Mouse (Mus musculus) heart, embryonic 12.5 days (tissue): ENCODE results near the gene Chmp5. TPM values are rescaled to one million over a fixed set of nuclear protein-coding genes. Genes with fewer than 3 reads are reported as not detected.

Experiments used
- ATAC-seq: fragments of 200-750 bp; cut with Nextera tagmentation; 2 replicates; pipeline ENCODE4 v1.8.0; 2017; ENCODE audit warnings: moderate TSS enrichment, moderate library complexity; ENCODE audit not compliant: insufficient number of reproducible peaks, low FRiP score
- H3K27ac ChIP-seq: fragments of 300-500 bp; sonication (generic); 2 replicates; pipeline ENCODE4 v1.5.1; 2016; ENCODE audit warnings: mild to moderate bottlenecking, moderate library complexity; ENCODE audit not compliant: poor library complexity, severe bottlenecking
- H3K27me3 ChIP-seq: fragments of 300-500 bp; sonication (generic); replicated peaks from 2 replicates; pipeline ENCODE4 v1.6.1; 2016; ENCODE audit warnings: mild to moderate bottlenecking, moderate library complexity
- H3K36me3 ChIP-seq: fragments of 300-500 bp; sonication (generic); 2 replicates; pipeline ENCODE4 v1.6.1; 2016; ENCODE audit warnings: mild to moderate bottlenecking, moderate library complexity
- H3K4me1 ChIP-seq: fragments of 300-500 bp; sonication (generic); replicated peaks from 2 replicates; pipeline ENCODE4 v1.6.1; 2016; ENCODE audit warnings: mild to moderate bottlenecking
- H3K4me2 ChIP-seq: fragments of 300-500 bp; sonication (generic); 2 replicates; pipeline ENCODE4 v1.6.1; 2016; ENCODE audit warnings: mild to moderate bottlenecking, moderate library complexity
- H3K4me3 ChIP-seq: fragments of 300-500 bp; sonication (generic); 2 replicates; pipeline ENCODE4 v1.5.1; 2016; ENCODE audit warnings: mild to moderate bottlenecking
- H3K9ac ChIP-seq: fragments of 300-500 bp; sonication (generic); 2 replicates; pipeline ENCODE4 v1.6.1; 2016; ENCODE audit warnings: mild to moderate bottlenecking, moderate library complexity
- H3K9me3 ChIP-seq: fragments of 300-500 bp; sonication (generic); replicated peaks from 2 replicates; pipeline ENCODE4 v1.6.1; 2016; ENCODE audit warnings: mild to moderate bottlenecking, moderate library complexity
- WGBS: fragments of 180-500 bp; shearing (Covaris S2); methylation state at CpG from one replicate; pipeline ENCODE4 v1.1.7; 2016; 5-methylcytosine and 5-hydroxymethylcytosine counted together
- polyA plus RNA-seq: library from polyadenylated mRNA; unstranded; fragments of >200 nt; fragmentation: Nextera tagmentation; extraction: Ambion mirVana; gene quantifications from 2 replicates; pipeline ENCODE4 v1.2.1, GENCODE M21; 2016

The Chmp5 gene
- polyA plus RNA-seq, 1 experiment from 2014 or later, result 76.2 TPM

DNA sequence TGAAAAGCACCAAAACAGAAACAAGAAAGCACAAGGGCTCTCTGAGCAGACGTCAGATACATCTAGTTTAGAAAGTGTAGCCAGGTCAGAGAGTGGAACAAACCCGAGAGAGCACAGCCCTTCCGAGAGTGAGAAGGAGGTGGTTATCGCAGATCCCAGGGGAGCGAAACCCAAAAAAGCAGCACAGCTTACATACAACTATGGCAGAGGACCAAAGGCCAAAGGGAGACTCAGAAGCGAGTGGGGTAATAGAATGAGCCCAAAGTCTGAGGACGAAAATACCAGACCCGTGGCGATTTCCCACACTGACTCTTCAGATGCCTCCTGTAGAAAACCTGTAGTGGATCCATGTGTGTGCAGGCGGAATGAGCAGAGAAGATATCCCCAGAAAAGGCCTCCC lies 28.4 kb downstream of the Chmp5 start:
- 92% methylated on average over 10 of the region's 10 CpGs for WGBS
- H3K36me3 ChIP-seq, result peaks cover 52% of the 10 kb centered on the region
- H3K9me3 ChIP-seq, result no peaks in the 10 kb centered on the region

DNA sequence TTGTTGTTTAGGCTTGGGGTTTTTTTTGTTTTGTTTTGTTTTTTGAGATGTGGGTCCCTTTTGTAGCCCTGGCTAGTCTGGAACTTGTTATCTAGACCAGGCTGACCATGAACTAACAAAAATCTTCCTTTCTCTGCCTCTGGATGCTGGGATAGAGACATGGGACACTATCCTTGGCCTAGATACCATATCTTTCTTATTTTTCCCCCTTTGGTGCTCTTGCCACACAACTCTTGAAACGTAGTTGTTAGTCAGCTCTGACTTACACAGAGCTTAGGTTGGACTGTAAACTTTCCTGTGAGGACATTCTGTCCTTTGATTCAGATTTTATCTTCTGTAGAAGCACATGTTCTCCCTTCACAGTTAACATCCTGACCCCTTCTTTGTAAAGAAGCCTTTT lies 31.2 kb downstream of the Chmp5 start:
- Histone ChIP-seq H3K4me3 (no peak overlapping the region), H3K9me3 (no peaks in the 10 kb centered on the region), H3K4me2 (no peak overlapping the region), H3K36me3 (peaks cover 70% of the 10 kb centered on the region), H3K4me1 (peaks cover 7% of the 10 kb centered on the region; the same call in 1 of the 2 replicates), H3K9ac (no peak overlapping the region), H3K27ac (no peak overlapping the region), H3K27me3 (no peaks in the 10 kb centered on the region)
- 84% methylated on average over 1 of the region's 1 CpGs for WGBS
- no peak for ATAC-seq

More for the DNA sequence above, 28.4 kb downstream of the Chmp5 start:
- H3K27ac ChIP-seq, result no peak overlapping the region
- no peak overlapping the region for H3K4me3 ChIP-seq
- ATAC-seq, result no peak
- no peaks in the 10 kb centered on the region for H3K27me3 ChIP-seq
- no peak overlapping the region for H3K9ac ChIP-seq
- H3K4me2 ChIP-seq, result no peak overlapping the region
- H3K4me1 ChIP-seq, result peaks cover 15% of the 10 kb centered on the region

DNA sequence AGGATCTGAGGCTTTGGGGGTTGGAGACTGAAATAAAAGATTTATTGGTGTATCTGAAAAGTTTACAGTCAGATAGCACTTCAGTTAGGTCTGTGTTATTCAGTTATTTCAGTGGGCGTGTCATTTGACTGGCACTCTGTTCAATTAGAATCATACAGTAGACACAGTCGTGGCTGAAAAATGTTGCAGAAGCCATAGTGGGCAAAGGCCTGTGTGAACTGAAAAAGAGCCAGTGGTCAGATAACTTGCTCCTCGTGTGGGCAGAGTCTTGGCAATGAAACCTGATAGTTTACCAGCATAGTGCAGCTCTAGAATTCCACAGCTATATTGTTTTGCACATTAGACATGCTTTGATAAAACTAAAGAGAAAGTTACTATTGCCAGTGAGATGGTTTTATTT lies 34.3 kb downstream of the Chmp5 start:
- ATAC-seq, result no peak
- no peak overlapping the region for H3K4me2 ChIP-seq
- peaks cover 84% of the 10 kb centered on the region for H3K36me3 ChIP-seq
- no peaks in the 10 kb centered on the region for H3K9me3 ChIP-seq
- no peak overlapping the region for H3K9ac ChIP-seq
- H3K27me3 ChIP-seq, result no peaks in the 10 kb centered on the region
- WGBS, result 70% methylated on average over 3 of the region's 3 CpGs
- H3K27ac ChIP-seq, result no peak overlapping the region
- H3K4me1 ChIP-seq, result peaks cover 7% of the 10 kb centered on the region; the same call in 1 of the 2 replicates
- H3K4me3 ChIP-seq, result no peak overlapping the region

DNA sequence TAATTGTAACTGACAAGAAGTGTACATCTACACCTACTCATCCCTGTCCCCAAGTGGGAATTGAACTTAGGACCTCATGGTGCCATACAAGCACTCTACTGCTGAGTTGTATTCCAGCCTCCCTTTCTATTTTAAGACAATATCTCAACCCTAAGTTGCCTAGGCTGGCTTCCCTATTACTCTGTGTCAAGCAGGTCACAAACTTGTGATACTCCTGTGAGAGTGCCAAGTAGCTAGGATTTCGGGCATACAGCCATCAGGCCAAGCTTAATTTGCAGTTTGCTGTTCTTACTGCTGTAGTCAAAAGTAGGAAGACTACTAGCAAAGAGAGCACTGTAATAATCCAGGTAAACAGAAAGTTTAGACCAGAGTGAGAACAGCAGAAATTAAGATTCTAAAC lies 35.5 kb downstream of the Chmp5 start:
- Histone ChIP-seq H3K27ac (no peak overlapping the region), H3K4me3 (no peak overlapping the region), H3K4me1 (peaks cover 7% of the 10 kb centered on the region; the same call in 1 of the 2 replicates), H3K27me3 (no peaks in the 10 kb centered on the region), H3K9ac (no peak overlapping the region), H3K4me2 (no peak overlapping the region), H3K9me3 (no peaks in the 10 kb centered on the region), H3K36me3 (peaks cover 81% of the 10 kb centered on the region)
- 83% methylated on average over 1 of the region's 1 CpGs for WGBS
- ATAC-seq, result no peak

DNA sequence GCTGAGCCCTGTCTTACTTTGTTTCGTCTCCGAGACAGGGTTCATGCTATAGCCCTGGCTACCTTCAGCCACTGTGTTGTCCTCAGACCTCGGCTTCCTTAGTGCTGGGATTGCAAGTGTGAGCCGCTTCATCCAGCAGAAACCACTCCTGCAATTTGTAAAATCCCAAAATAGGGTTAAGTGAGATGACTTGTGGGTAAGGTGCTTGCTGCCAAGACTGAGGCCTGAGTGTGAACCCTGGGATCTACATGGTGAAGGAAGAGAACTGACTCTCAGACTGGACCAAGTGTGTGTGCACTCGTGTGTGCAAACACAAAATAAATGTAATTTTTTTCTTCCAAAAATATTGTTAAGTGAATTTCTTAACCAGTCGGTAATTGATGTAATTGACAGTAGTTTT lies 41.4 kb downstream of the Chmp5 start:
- H3K9me3 ChIP-seq, result no peaks in the 10 kb centered on the region
- no peaks in the 10 kb centered on the region for H3K27me3 ChIP-seq
- H3K4me2 ChIP-seq, result no peak overlapping the region
- no peak overlapping the region for H3K9ac ChIP-seq
- peaks cover 83% of the 10 kb centered on the region for H3K36me3 ChIP-seq
- WGBS, result 87% methylated on average over 6 of the region's 6 CpGs
- H3K27ac ChIP-seq, result no peak overlapping the region
- H3K4me3 ChIP-seq, result no peak overlapping the region
- H3K4me1 ChIP-seq, result no peaks in the 10 kb centered on the region
- ATAC-seq, result no peak

DNA sequence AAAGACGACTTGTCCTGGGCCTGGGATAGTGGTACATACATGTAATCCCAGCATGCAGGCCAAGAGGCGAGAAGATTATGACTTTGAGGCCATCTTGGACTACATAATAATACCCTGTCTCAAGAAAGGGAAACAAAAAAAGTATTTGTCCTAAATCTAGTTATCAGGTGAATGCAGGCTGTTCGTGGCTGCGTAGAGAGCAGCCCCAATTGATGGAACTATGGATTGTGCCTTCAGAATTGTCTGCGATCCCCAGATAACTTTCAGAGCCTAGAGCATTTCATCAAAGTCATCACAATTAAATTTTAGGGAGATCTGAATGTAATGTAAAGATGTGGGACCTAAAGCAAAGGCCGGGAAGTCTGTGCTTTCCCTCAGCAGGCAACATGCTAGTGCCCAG lies 48.1 kb downstream of the Chmp5 start:
- no peak overlapping the region for H3K4me2 ChIP-seq
- no peaks in the 10 kb centered on the region for H3K27me3 ChIP-seq
- H3K27ac ChIP-seq, result no peak overlapping the region
- H3K4me1 ChIP-seq, result no peaks in the 10 kb centered on the region
- H3K4me3 ChIP-seq, result no peak overlapping the region
- no peaks in the 10 kb centered on the region for H3K9me3 ChIP-seq
- WGBS, result 93% methylated on average over 6 of the region's 6 CpGs
- H3K36me3 ChIP-seq, result peaks cover 89% of the 10 kb centered on the region
- no peak for ATAC-seq
- H3K9ac ChIP-seq, result no peak overlapping the region

DNA sequence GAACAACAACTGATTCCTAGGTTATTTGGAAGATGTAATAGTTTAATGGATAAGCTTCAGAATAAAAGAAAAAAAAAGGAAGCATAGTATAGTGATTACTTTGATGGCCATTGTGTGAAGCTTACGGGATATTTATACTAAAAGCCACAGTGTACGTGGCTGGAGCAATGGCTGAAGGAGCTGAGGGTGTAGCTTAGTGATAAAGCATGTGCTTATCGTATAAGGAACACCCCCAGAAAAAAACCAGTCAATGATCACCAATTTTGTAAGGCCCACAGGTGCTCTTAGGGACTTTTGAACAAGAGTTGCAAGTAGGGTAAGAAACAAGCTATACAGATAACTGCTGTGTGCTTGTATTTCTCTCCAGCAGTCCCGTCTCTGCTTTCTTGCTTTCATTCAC lies 49.7 kb downstream of the Chmp5 start:
- H3K4me3 ChIP-seq, result no peak overlapping the region
- H3K27ac ChIP-seq, result no peak overlapping the region
- WGBS, result 92% methylated on average over 4 of the region's 4 CpGs
- no peak overlapping the region for H3K9ac ChIP-seq
- H3K4me2 ChIP-seq, result no peak overlapping the region
- H3K27me3 ChIP-seq, result no peaks in the 10 kb centered on the region
- H3K9me3 ChIP-seq, result no peaks in the 10 kb centered on the region
- no peak for ATAC-seq
- H3K4me1 ChIP-seq, result no peaks in the 10 kb centered on the region
- H3K36me3 ChIP-seq, result peaks cover 88% of the 10 kb centered on the region

DNA sequence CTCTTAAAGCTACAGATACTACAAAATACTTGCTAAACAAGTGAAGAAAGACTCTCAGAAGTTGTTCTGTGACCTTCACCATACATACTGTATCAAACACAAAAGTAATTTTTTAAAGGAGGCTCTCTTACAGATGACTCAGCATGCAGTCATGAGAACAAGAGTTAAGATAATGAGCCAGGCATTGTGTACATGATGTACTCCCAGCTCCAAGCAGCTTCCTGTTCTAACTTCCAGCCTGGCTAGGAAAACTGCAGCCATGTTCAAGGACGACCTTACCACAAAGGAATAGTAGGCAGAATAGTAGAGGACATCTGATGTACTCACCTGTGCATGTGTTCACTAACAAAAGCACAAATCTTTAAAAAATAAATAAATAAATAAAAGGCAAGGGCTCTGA lies 52.1 kb downstream of the Chmp5 start:
- Histone ChIP-seq H3K9ac (no peak overlapping the region), H3K27ac (no peak overlapping the region), H3K4me3 (no peak overlapping the region), H3K9me3 (no peaks in the 10 kb centered on the region), H3K4me1 (no peaks in the 10 kb centered on the region), H3K4me2 (no peak overlapping the region), H3K36me3 (peaks cover 92% of the 10 kb centered on the region), H3K27me3 (no peaks in the 10 kb centered on the region)
- WGBS, result 52% methylated on average over 1 of the region's 1 CpGs
- ATAC-seq, result no peak

DNA sequence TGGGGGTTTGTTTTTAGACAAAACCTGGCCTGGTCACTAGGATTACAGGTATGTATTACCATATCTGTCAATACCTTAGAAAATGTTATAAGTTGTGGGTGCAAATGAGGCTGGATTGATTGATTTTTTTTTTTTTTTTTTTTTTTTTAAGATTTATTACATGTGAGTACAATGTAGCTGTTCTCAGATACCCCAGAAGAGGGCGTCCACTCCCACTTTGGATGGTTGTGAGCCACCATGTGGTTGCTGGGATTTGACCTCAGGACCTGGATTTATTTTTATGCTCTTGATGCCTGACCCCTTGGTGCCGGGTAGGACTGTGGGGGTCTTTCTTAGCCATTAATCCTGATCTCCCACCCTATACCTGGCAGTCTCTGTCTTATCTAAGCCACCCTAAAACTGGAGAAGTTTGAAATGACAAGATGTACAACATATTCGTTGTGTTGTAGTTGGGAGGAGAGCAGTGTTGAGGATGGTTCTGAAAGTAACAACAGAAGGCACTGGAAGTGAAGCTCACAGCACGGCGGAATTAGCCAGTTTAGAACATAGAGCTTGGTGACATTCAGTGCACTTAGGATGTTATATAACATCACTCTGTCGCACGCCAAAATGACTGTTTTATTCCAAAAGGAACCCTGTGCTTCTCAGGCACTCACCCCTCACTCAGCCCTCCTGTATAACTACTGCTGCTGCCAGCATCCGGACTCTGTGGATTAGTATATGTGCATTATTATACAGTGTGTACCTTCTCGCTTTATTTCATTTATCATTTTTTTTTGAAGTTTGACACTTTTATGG lies 52.8 kb downstream of the Chmp5 start:
- Histone ChIP-seq H3K4me3 (no peak overlapping the region), H3K9ac (no peak overlapping the region), H3K9me3 (no peaks in the 10 kb centered on the region), H3K27ac (no peak overlapping the region), H3K4me1 (no peaks in the 10 kb centered on the region), H3K36me3 (peaks cover 88% of the 10 kb centered on the region), H3K27me3 (no peaks in the 10 kb centered on the region), H3K4me2 (no peak overlapping the region)
- ATAC-seq, result no peak
- WGBS, result 90% methylated on average over 9 of the region's 9 CpGs

DNA sequence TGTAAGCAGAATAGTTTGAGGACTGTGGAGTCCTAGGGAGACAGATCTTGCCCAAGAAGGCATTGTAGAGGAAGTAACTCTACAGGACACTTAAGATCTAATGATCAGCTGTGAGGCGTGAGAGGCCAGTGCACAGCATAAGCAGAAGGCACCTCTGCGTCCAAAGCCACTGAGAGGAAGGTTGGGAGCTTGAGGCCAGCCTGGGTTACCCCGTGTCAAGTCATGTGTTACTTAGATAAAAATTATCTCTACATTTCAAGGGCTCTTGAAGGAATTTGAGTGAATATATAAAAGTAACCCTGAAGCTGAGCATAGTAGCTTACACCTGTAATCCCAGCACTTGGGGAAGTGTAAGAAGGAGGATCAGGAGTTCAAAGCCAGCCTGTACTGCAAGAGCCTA lies 65.1 kb downstream of the Chmp5 start:
- WGBS, result 55% methylated on average over 3 of the region's 3 CpGs
- no peaks in the 10 kb centered on the region for H3K4me1 ChIP-seq
- H3K4me3 ChIP-seq, result no peak overlapping the region
- no peak overlapping the region for H3K27ac ChIP-seq
- ATAC-seq, result no peak
- no peaks in the 10 kb centered on the region for H3K9me3 ChIP-seq
- H3K27me3 ChIP-seq, result no peaks in the 10 kb centered on the region
- H3K9ac ChIP-seq, result no peak overlapping the region
- peaks cover 91% of the 10 kb centered on the region for H3K36me3 ChIP-seq
- no peak overlapping the region for H3K4me2 ChIP-seq
